17 mouse cellular contexts compared by ENCODE assay signal in genomic region chr17:55721270-55721669, GRCm38 (mm10). TPM values are rescaled to one million over a fixed set of nuclear protein-coding genes. Genes with fewer than 3 reads are reported as not detected.
"Had no signal": no experiment of that assay in that cellular context is flagged by ENCODE, and none has a peak within 500 bp of the region (broad histone marks: within the 10 kb centered on the region; RNA-seq: fewer than 3 reads in every experiment).

No protein-coding gene starts in this region.

- H3K4me3 ChIP-seq: layer of hippocampus, adult 2 months; limb, embryonic 12.5 days; limb, embryonic 15.5 days; liver, embryonic 13.5 days; midbrain, embryonic 12.5 days had no signal

- H3K9ac ChIP-seq: limb, embryonic 12.5 days; limb, embryonic 15.5 days; liver, embryonic 13.5 days; midbrain, embryonic 12.5 days had no signal

- H3K27ac ChIP-seq: kidney, postnatal 0 days; layer of hippocampus, adult 2 months; limb, embryonic 12.5 days; limb, embryonic 15.5 days; liver, embryonic 13.5 days; midbrain, embryonic 12.5 days had no signal

- H3K4me2 ChIP-seq: limb, embryonic 12.5 days; limb, embryonic 15.5 days; liver, embryonic 13.5 days; midbrain, embryonic 12.5 days had no signal

- H3K4me1 ChIP-seq: limb, embryonic 12.5 days; limb, embryonic 15.5 days; liver, embryonic 13.5 days; midbrain, embryonic 12.5 days had no signal

- H3K27me3 ChIP-seq: limb, embryonic 12.5 days; limb, embryonic 15.5 days; liver, embryonic 13.5 days; midbrain, embryonic 12.5 days had no signal

- ATAC-seq: intestine, embryonic 16.5 days; midbrain, embryonic 16.5 days had no signal

- H3K9me3 ChIP-seq: limb, embryonic 12.5 days; limb, embryonic 15.5 days; liver, embryonic 13.5 days; midbrain, embryonic 12.5 days had no signal

- H3K36me3 ChIP-seq: limb, embryonic 12.5 days; limb, embryonic 15.5 days; liver, embryonic 13.5 days; midbrain, embryonic 12.5 days had no signal

- DNase-seq: kidney, adult 2 months; kidney, postnatal 25 days; left cerebral cortex, postnatal 4 days; liver, embryonic 13.5 days; lung, adult 2 months; thymus, adult 18-20 months; thymus, postnatal 36 days had no signal

RNA-seq across cellular contexts. Expression of gene Adgre4, which starts 28.5 kb away (rescaled TPM):
- total RNA-seq: layer of hippocampus, adult 2 months; layer of hippocampus, postnatal 10 days; left cerebral cortex, postnatal 14 days had no signal
- polyA plus RNA-seq: testis, adult 2 months had no signal
